Mouse (Mus musculus) urinary bladder, postnatal 25 days (tissue): ENCODE measurements around the gene Prr18.
A peak's percentile ranks its signal among the peaks of the same experiment; 100 is the strongest.

Experiments used
- DNase-seq: peaks from one replicate; pipeline ENCODE4 v3.0.0; 2022; ENCODE audit warnings: low spot score

Prr18 gene

GRCm38 (mm10) chr17:8340407-8341359 lies 3.4 kb downstream of the Prr18 start:
- DNase-seq, result no peak

GRCm38 (mm10) chr17:8341360-8341963 lies 4.2 kb downstream of the Prr18 start:
- DNase-seq, result no peak

GRCm38 (mm10) chr17:8342706-8343105 lies 5.4 kb downstream of the Prr18 start:
- no peak for DNase-seq

- DNase-seq, result no peak
Observed at GRCm38 (mm10) chr17:8343416-8343815, 6.2 kb downstream of the Prr18 start.

- DNase-seq, result no peak
Observed at GRCm38 (mm10) chr17:8347765-8348285, 10.6 kb downstream of the Prr18 start.

GRCm38 (mm10) chr17:8348941-8349340 lies 11.7 kb downstream of the Prr18 start:
- no peak for DNase-seq

- DNase-seq, result no peak
Observed at GRCm38 (mm10) chr17:8351088-8351487, 13.8 kb downstream of the Prr18 start.

GRCm38 (mm10) chr17:8355692-8356091 lies 18.4 kb downstream of the Prr18 start, which contains the start of gene T2:
T2 (plus strand) TSS chr17:8355992.
- no peak for DNase-seq

- DNase-seq, result no peak
Observed at GRCm38 (mm10) chr17:8357498-8357897, 20.2 kb downstream of the Prr18 start.

GRCm38 (mm10) chr17:8360876-8361275 lies 23.6 kb downstream of the Prr18 start:
- no peak for DNase-seq

GRCm38 (mm10) chr17:8361281-8362103 lies 24.2 kb downstream of the Prr18 start:
- DNase-seq, result no peak

- DNase-seq, result no peak
Observed at GRCm38 (mm10) chr17:8367514-8368480, 30.5 kb downstream of the Prr18 start.

- no peak for DNase-seq
Observed at GRCm38 (mm10) chr17:8368570-8368969, 31.3 kb downstream of the Prr18 start.

- no peak for DNase-seq
Observed at GRCm38 (mm10) chr17:8369171-8369570, 31.9 kb downstream of the Prr18 start.

GRCm38 (mm10) chr17:8370634-8371229 lies 33.5 kb downstream of the Prr18 start:
- no peak for DNase-seq

- DNase-seq, result no peak
Observed at GRCm38 (mm10) chr17:8371834-8372233, 34.6 kb downstream of the Prr18 start.

GRCm38 (mm10) chr17:8372286-8373046 lies 35.2 kb downstream of the Prr18 start:
- DNase-seq, result peak; percentile 73

- no peak for DNase-seq
Observed at GRCm38 (mm10) chr17:8377298-8377697, 40.0 kb downstream of the Prr18 start.

- DNase-seq, result no peak
Observed at GRCm38 (mm10) chr17:8385441-8385840, 48.2 kb downstream of the Prr18 start.

- no peak for DNase-seq
Observed at GRCm38 (mm10) chr17:8388463-8388862, 51.2 kb downstream of the Prr18 start.
